Mouse (Mus musculus) erythroblast, embryonic 14.5 days (primary cell): ENCODE measurements around the gene Klk5. TPM values are rescaled to one million over a fixed set of nuclear protein-coding genes. Genes with fewer than 3 reads are reported as not detected.

Experiments
- H3K27me3 ChIP-seq: 2 replicates; pipeline ENCODE4 v1.6.1; 2012; ENCODE audit warnings: inconsistent platforms; ENCODE audit not compliant: control insufficient read depth
- H3K36me3 ChIP-seq: 2 replicates; pipeline ENCODE4 v1.6.1; 2012; ENCODE audit warnings: mild to moderate bottlenecking, inconsistent platforms; ENCODE audit not compliant: control insufficient read depth
- H3K4me1 ChIP-seq: 2 replicates; pipeline ENCODE4 v1.6.1; 2012; ENCODE audit warnings: inconsistent platforms; ENCODE audit not compliant: control insufficient read depth
- H3K4me3 ChIP-seq: replicated peaks from 2 replicates; pipeline ENCODE3; 2012; ENCODE audit warnings: moderate library complexity, mild to moderate bottlenecking, inconsistent platforms
- H3K9me3 ChIP-seq: 2 replicates; pipeline ENCODE4 v1.6.1; 2012; ENCODE audit warnings: low read length, inconsistent platforms, mixed read lengths; ENCODE audit not compliant: control insufficient read depth
- GATA1 ChIP-seq: IDR thresholded peaks from 2 replicates; pipeline ENCODE4 v1.6.1; 2012; ENCODE audit warnings: low read length, inconsistent platforms, mixed read lengths
- TAL1 ChIP-seq: IDR thresholded peaks from 3 replicates; pipeline ENCODE4 v1.6.1; 2012; ENCODE audit warnings: low read length, inconsistent platforms, mixed read lengths
- polyA plus RNA-seq: library from polyadenylated mRNA; stranded (reverse); fragments of >175 nt; gene quantifications from 2 replicates; pipeline ENCODE4 v1.2.3, GENCODE M21; 2012

The Klk5 gene
- polyA plus RNA-seq, 1 experiment = 0.05 TPM

DNA sequence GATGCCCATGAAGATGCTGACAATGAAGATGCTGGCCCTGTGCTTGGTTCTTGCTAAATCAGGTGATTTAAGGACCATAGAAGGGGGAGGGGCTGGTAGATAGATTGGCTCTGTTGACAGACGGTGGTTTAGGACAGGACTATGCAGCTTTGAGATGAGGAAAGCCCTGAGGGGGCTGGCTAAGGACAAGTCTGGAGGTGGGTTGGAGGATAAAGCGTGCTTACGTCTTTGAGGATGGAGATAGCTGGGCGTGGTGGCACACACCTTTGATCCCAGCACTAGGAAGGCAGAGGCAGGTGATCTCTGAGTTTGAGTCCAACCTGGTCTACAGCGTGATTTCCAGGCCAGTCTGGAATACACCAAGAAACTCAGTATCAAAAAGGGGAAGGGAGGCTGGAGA is 15.7 kb upstream of the Klk5 start:
- no peak for TF ChIP-seq GATA1
- TF ChIP-seq TAL1 = no peak
- no peak overlapping the region for H3K4me3 ChIP-seq
- no peaks in the 10 kb centered on the region for H3K36me3 ChIP-seq
- no peaks in the 10 kb centered on the region for H3K4me1 ChIP-seq
- no peaks in the 10 kb centered on the region for H3K9me3 ChIP-seq
- H3K27me3 ChIP-seq = no peaks in the 10 kb centered on the region

DNA sequence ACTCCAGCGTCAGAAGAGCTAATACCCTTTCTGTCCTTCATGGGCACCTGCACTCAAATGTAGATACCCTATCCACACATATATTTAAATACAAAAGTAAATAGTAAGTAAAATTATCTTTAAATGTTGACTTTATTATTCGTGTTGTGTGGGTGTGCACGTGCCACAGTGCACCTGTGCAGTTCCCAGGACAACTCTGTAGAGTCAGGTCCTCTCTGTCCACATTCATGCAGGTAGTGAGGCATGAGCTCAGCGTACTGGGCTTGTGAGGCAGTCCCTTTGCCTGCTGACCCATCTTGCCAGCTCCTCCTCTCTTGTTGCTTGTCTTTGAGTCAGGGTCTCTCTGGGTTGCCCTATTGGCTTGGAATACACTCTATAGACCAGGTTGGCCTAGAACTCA is 14.1 kb upstream of the Klk5 start:
- Histone ChIP-seq H3K36me3 (no peaks in the 10 kb centered on the region), H3K4me1 (no peaks in the 10 kb centered on the region), H3K9me3 (no peaks in the 10 kb centered on the region), H3K27me3 (no peaks in the 10 kb centered on the region), H3K4me3 (no peak overlapping the region)
- TF ChIP-seq GATA1 = no peak
- no peak for TF ChIP-seq TAL1

DNA sequence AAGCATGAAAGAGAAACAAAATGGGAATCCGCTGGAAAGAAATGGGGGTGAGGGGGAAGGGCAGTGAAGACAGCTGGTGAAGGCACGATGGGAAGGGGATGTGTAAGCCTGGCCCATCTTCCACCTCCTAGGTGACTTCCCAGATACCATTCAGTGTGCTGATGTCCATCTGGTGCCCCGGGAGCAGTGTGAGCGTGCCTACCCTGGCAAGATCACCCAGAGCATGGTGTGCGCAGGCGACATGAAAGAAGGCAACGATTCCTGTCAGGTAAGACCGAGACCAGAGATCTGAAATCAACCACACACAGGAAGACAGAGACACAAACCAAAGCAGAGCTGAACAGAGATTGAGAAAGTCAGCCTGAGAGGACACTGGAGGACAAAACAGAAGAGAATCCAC is 12.8 kb upstream of the Klk5 start:
- no peak overlapping the region for H3K4me3 ChIP-seq
- H3K9me3 ChIP-seq = no peaks in the 10 kb centered on the region
- no peaks in the 10 kb centered on the region for H3K36me3 ChIP-seq
- TF ChIP-seq TAL1 = no peak
- TF ChIP-seq GATA1 = no peak
- no peaks in the 10 kb centered on the region for H3K27me3 ChIP-seq
- H3K4me1 ChIP-seq = no peaks in the 10 kb centered on the region

DNA sequence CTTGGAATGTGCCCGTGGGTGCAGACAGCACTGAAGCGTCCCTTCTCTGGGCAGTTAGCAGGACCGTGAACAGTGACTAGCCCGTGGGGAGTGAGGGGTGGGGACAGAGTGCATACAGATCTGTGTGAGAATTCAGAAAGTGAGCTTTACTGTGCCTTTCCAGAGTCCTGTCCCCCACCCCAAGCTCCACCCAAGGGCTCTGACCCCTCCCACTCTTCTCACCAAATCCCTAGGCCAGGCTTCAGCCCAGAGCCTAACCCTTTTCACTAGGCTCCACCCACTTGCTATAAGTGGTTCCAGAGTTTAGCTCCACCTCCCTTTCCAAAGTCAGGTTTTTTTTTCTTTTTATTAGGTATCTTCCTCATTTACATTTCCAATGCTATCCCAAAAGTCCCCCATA is 2.0 kb downstream of the Klk5 start:
- H3K9me3 ChIP-seq = peaks cover 10% of the 10 kb centered on the region
- no peaks in the 10 kb centered on the region for H3K27me3 ChIP-seq
- H3K4me1 ChIP-seq = no peaks in the 10 kb centered on the region
- no peak for TF ChIP-seq GATA1
- H3K4me3 ChIP-seq = no peak overlapping the region
- no peaks in the 10 kb centered on the region for H3K36me3 ChIP-seq

DNA sequence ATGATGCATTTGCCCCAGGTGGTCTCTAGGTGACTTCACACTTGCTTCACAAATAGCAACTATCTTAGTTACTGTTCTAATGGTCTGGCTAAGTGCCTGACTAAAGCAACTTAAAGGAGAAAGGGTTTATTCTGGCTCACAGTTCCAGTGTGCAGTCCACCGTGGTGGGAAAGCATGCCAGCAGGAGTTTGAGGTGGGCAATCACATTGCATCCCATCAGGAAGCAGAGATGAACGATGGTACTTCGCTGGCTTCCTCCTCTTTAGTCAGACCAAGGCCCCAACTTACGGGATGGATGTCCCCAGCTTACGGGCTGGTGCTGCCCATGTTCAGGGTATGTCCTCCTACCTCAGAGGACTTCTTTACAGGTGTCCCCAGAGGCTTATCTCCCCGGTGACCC is 9.8 kb downstream of the Klk5 start:
- TF ChIP-seq TAL1 (no peak), GATA1 (no peak)
- no peaks in the 10 kb centered on the region for H3K4me1 ChIP-seq
- no peak overlapping the region for H3K4me3 ChIP-seq
- H3K9me3 ChIP-seq = peaks cover 7% of the 10 kb centered on the region
- H3K36me3 ChIP-seq = no peaks in the 10 kb centered on the region
- H3K27me3 ChIP-seq = no peaks in the 10 kb centered on the region

DNA sequence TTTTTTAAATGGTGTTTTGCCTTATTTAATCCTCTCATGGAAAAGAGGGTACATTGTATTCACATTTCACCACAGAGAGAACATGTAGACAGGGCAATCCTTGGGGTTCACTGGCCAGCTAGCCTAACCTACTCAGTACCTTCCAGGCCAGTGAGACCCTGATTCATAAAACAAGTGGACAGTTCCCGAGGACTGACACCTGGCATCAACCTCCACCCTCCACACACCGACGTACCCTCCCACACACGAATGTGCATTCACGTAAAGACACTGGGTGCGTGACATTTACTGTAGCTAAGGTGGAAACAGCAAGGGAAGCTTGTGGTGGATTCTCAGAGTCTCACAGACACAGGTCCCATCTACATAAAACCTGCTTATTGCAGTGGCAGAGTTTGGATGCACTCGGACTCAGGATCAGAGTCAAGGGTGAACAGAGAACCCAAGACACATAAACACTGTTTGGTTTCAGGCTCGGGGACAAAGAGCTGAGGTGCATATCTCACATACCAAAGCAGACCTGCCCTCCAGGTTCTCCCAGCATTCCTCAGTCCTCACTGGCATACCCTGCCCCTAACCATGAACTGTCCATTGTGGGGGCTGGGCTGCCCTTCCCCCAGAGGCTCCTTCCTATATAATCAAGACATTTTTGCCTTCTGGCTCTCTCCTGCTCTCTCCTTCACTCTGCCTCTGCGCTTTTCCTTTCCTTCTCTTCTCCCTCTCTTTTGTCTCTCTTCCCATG is 13.0 kb downstream of the Klk5 start:
- H3K36me3 ChIP-seq = no peaks in the 10 kb centered on the region
- no peaks in the 10 kb centered on the region for H3K27me3 ChIP-seq
- H3K4me1 ChIP-seq = no peaks in the 10 kb centered on the region
- no peak overlapping the region for H3K4me3 ChIP-seq
- TF ChIP-seq TAL1 (no peak), GATA1 (no peak)
- peaks cover 5% of the 10 kb centered on the region for H3K9me3 ChIP-seq

DNA sequence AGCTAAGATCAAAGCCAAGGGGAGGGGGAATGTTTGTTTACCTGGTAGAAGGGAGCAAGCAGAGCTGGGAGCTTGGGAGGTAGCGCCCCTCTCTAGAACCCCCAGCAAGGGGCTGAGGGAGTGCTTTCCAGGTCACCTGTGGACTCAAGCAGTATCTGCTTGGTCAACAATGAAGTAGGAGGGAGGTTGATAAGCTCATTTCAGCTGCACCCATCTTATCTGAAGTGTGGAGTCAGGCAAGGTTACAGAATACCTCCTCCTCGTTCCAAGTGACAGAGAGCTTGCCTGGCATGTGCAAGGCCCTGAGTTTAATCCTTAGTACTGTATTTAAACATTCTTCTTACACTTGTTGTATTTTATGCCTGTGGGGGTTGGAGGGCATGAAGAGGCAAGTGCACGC is 13.9 kb downstream of the Klk5 start:
- no peaks in the 10 kb centered on the region for H3K36me3 ChIP-seq
- H3K9me3 ChIP-seq = peaks cover 5% of the 10 kb centered on the region
- H3K4me1 ChIP-seq = no peaks in the 10 kb centered on the region
- no peaks in the 10 kb centered on the region for H3K27me3 ChIP-seq
- no peak for TF ChIP-seq TAL1
- TF ChIP-seq GATA1 = no peak
- H3K4me3 ChIP-seq = no peak overlapping the region

DNA sequence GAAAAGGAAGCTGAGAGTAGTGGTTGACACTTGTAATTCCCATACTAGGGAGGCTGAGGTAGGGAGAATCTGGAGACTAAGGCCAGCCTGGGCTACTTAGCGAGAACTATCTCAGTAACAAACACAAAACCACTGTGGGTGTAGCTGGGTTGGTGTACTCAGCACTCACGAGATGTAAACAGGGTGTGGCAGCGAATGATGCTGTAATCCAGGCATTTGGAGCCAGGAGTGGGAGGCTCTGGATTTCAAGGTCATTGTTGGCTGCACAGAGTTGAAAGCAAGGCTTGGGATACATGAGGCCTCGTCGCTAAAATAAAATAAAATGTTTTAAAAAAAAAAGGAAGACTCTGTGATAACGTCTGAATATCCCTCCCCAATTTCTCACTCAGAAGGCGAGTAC is 14.5 kb downstream of the Klk5 start:
- no peaks in the 10 kb centered on the region for H3K27me3 ChIP-seq
- no peaks in the 10 kb centered on the region for H3K36me3 ChIP-seq
- no peak overlapping the region for H3K4me3 ChIP-seq
- H3K9me3 ChIP-seq = peaks cover 5% of the 10 kb centered on the region
- no peak for TF ChIP-seq TAL1
- no peak for TF ChIP-seq GATA1
- no peaks in the 10 kb centered on the region for H3K4me1 ChIP-seq

DNA sequence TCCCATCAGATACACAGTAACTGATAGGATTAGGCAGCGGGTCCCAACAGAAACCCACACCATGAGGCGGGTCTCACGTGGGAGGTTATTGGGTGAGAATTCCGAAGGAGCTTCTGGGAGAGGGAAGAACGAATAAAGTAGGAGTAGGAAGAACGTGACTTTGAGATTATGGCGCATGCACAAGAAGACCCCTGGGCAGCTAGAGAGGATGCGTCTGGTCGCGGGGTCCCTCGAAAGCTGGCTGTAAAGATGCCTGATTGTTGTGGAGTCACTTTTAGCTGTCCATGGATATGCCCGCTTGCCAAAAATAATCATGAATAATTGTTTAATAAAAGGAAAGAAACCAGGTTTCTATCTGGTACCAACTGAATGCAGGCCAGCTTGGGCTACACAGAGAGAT is 15.7 kb downstream of the Klk5 start:
- Histone ChIP-seq H3K27me3 (no peaks in the 10 kb centered on the region), H3K36me3 (no peaks in the 10 kb centered on the region), H3K4me1 (no peaks in the 10 kb centered on the region), H3K4me3 (no peak overlapping the region), H3K9me3 (peaks cover 3% of the 10 kb centered on the region)
- no peak for TF ChIP-seq TAL1
- TF ChIP-seq GATA1 = no peak

DNA sequence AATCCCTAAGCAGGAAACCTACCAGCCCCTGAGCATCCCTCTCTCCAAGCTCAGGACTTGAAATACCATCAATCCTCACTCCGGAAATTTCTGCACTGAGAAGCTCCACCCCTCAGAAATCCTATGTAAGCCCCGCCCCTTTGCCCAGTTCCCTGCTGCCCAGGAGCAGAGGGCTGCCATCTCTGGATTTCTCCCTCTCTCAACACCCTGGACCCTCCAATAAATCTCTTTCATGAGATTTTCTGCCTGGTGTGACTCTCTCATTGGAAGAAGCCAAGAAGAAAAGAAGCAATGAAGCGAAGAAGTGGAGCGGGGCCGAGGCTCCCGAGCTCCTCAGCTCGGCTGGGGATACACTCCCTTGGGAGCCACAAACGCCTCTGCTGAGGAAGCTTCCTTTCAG is 18.6 kb downstream of the Klk5 start:
- Histone ChIP-seq H3K36me3 (no peaks in the 10 kb centered on the region), H3K4me1 (no peaks in the 10 kb centered on the region), H3K9me3 (peaks cover 2% of the 10 kb centered on the region; the same call in 1 of the 2 replicates), H3K27me3 (no peaks in the 10 kb centered on the region), H3K4me3 (no peak overlapping the region)
- TF ChIP-seq TAL1 (no peak), GATA1 (no peak)
